Comparison of ENCODE assay signal across 10 mouse cellular contexts in the genomic region with DNA sequence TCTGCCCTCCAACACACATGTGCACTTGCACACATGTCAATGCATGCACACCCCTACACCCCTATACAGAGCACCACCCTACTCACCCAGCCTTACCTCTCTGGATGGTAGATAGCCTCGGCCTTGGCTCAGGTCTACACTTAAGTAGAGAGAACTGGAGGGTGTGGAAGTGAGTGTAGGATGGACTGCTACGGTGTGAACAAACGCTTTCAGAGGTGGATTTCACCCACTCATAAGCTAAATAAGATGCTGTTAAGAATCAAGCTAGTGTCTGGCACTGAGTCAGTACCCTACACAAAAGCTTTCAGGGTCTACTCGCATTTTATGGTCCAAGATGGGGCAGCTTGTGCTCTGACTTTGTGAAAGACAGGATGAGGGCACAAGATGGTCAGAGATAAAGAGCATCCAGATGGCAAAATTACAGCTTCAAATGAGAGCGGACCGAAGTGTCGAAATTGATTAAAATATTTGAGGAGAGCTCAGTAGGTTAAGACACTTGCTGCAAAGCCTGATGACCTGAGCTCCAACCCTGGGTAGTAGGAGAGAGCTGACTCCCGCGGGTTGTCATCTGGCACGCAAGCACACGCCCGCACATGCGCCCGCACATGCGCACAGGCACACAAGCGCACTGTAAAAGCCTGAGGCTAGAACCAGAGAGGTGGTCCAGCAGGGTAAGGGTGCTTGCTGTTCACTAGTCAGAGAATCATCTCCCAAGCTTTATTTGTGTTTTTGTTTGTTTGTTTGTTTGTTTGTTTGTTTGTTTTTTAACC. TPM values are rescaled to one million over a fixed set of nuclear protein-coding genes. Genes with fewer than 3 reads are reported as not detected.
DNase-seq lines count a peak whose midpoint lies in the region; ATAC-seq and TF ChIP-seq lines count a peak whose summit lies in the region.
"Had no signal": no experiment of that assay in that cellular context is flagged by ENCODE, and none has a peak within 500 bp of the region (broad histone marks: within the 10 kb centered on the region; RNA-seq: fewer than 3 reads in every experiment).

No protein-coding gene starts in this region.

- H3K36me3 ChIP-seq in kidney, adult 2 months (ENCODE audit: control insufficient read depth, insufficient read depth, low read length): no peaks in the 10 kb centered on the region
- H3K36me3 ChIP-seq in kidney, embryonic 16.5 days (ENCODE audit: insufficient read depth, low read length): no peaks in the 10 kb centered on the region
- no peaks in the 10 kb centered on the region for H3K36me3 ChIP-seq in hindbrain, embryonic 14.5 days (replicated peaks; ENCODE audit: control insufficient read depth, insufficient read depth)
- H3K36me3 ChIP-seq in liver, embryonic 12.5 days: no peaks in the 10 kb centered on the region
- no peaks in the 10 kb centered on the region for H3K36me3 ChIP-seq in forebrain, embryonic 10.5 days (replicated peaks)

- H3K27me3 ChIP-seq in kidney, adult 2 months (replicated peaks; ENCODE audit: control insufficient read depth, insufficient read depth, low read length): no peaks in the 10 kb centered on the region
- no peaks in the 10 kb centered on the region for H3K27me3 ChIP-seq in kidney, embryonic 16.5 days (ENCODE audit: insufficient read depth, low read length)
- H3K27me3 ChIP-seq in hindbrain, embryonic 14.5 days (ENCODE audit: control insufficient read depth, insufficient read depth, low read length): no peaks in the 10 kb centered on the region
- peaks cover 25% of the 10 kb centered on the region for H3K27me3 ChIP-seq in liver, embryonic 12.5 days (replicated peaks)
- no peaks in the 10 kb centered on the region for H3K27me3 ChIP-seq in forebrain, embryonic 10.5 days (ENCODE audit: poor library complexity, severe bottlenecking)

- TF ChIP-seq POLR2A in kidney, adult 2 months (IDR thresholded peaks at IDR 0.05; ENCODE audit: low read depth, low read length): no peak
- no peak for TF ChIP-seq POLR2A in bone marrow macrophage, adult 2 months (IDR thresholded peaks at IDR 0.05; ENCODE audit: borderline replicate concordance, low read depth, low read length)

- no peaks in the 10 kb centered on the region for H3K4me1 ChIP-seq in kidney, adult 2 months (ENCODE audit: control insufficient read depth, insufficient read depth, low read length)
- no peaks in the 10 kb centered on the region for H3K4me1 ChIP-seq in kidney, embryonic 16.5 days (ENCODE audit: insufficient read depth, low read length)
- 0 out of 2 replicates have a peak, but pooled peaks cover 3% of the 10 kb centered on the region for H3K4me1 ChIP-seq in bone marrow macrophage, adult 2 months (ENCODE audit: control insufficient read depth, insufficient read depth, low read length)
- H3K4me1 ChIP-seq in hindbrain, embryonic 14.5 days (replicated peaks; ENCODE audit: control insufficient read depth, insufficient read depth, low read length): no peaks in the 10 kb centered on the region
- H3K4me1 ChIP-seq in liver, embryonic 12.5 days: no peaks in the 10 kb centered on the region
- H3K4me1 ChIP-seq in forebrain, embryonic 10.5 days: no peaks in the 10 kb centered on the region

- 81% methylated on average over 16 of the region's 16 CpGs for WGBS in kidney, adult 2 months
- 76% methylated on average over 16 of the region's 16 CpGs for WGBS in kidney, embryonic 16.5 days
- WGBS in hindbrain, embryonic 14.5 days: 82% methylated on average over 16 of the region's 16 CpGs
- 66% methylated on average over 16 of the region's 16 CpGs for WGBS in liver, embryonic 12.5 days (ENCODE audit: insufficient replicate concordance)
- WGBS in forebrain, embryonic 10.5 days: 85% methylated on average over 16 of the region's 16 CpGs

- H3K4me3 ChIP-seq in kidney, adult 2 months (ENCODE audit: insufficient read depth, low read depth, low read length): no peak overlapping the region
- no peak overlapping the region for H3K4me3 ChIP-seq in kidney, embryonic 16.5 days (ENCODE audit: low read length)
- peak overlapping the region; percentile 22 for H3K4me3 ChIP-seq in bone marrow macrophage, adult 2 months (ENCODE audit: insufficient read depth, low read length)
- no peak overlapping the region for H3K4me3 ChIP-seq in hindbrain, embryonic 14.5 days (replicated peaks; ENCODE audit: low read length)
- H3K4me3 ChIP-seq in liver, embryonic 12.5 days: no peak overlapping the region; the same call in 1 of the 2 replicates
- no peak overlapping the region for H3K4me3 ChIP-seq in forebrain, embryonic 10.5 days

- no peak for ATAC-seq in kidney, embryonic 16.5 days (ENCODE audit: low FRiP score, low TSS enrichment)
- ATAC-seq in hindbrain, embryonic 14.5 days (ENCODE audit: low FRiP score): no peak
- ATAC-seq in liver, embryonic 12.5 days: no peak

- H3K27ac ChIP-seq in kidney, adult 2 months (ENCODE audit: insufficient read depth, low read depth, low read length): no peak overlapping the region
- no peak overlapping the region for H3K27ac ChIP-seq in kidney, embryonic 16.5 days (ENCODE audit: low read length)
- H3K27ac ChIP-seq in bone marrow macrophage, adult 2 months (ENCODE audit: insufficient read depth, low read depth, low read length): no peak overlapping the region
- no peak overlapping the region for H3K27ac ChIP-seq in hindbrain, embryonic 14.5 days
- no peak overlapping the region for H3K27ac ChIP-seq in liver, embryonic 12.5 days
- H3K27ac ChIP-seq in forebrain, embryonic 10.5 days: no peak overlapping the region

- TF ChIP-seq CTCF in kidney, adult 2 months (conservative IDR thresholded peaks at IDR 0.05; ENCODE audit: insufficient read depth, insufficient read length, low read depth, low read length): no peak
- TF ChIP-seq CTCF in bone marrow macrophage, adult 2 months (IDR thresholded peaks at IDR 0.05; ENCODE audit: low read depth, low read length): no peak

- peak; percentile 34 for DNase-seq in kidney, adult 2 months
- DNase-seq in ES-CJ7 (ENCODE audit: low read depth, low spot score): peak; percentile 74
- no peak for DNase-seq in hindbrain, embryonic 14.5 days (ENCODE audit: low spot score)
- no peak for DNase-seq in forebrain, embryonic 10.5 days (ENCODE audit: extremely low spot score, low spot score)
- no peak for DNase-seq in spleen, adult 12 weeks (ENCODE audit: low spot score)

- no peak overlapping the region for H3K4me2 ChIP-seq in kidney, embryonic 16.5 days (replicated peaks; ENCODE audit: low read depth, low read length)
- H3K4me2 ChIP-seq in hindbrain, embryonic 14.5 days (replicated peaks): 0 out of 2 replicates have a peak overlapping the region, but pooled peaks have one; percentile 19
- peak overlapping the region; percentile 23 for H3K4me2 ChIP-seq in liver, embryonic 12.5 days

- H3K9me3 ChIP-seq in kidney, embryonic 16.5 days (ENCODE audit: low read length): no peaks in the 10 kb centered on the region
- no peaks in the 10 kb centered on the region for H3K9me3 ChIP-seq in hindbrain, embryonic 14.5 days (ENCODE audit: control insufficient read depth, low read length)
- no peaks in the 10 kb centered on the region for H3K9me3 ChIP-seq in liver, embryonic 12.5 days (replicated peaks)
- H3K9me3 ChIP-seq in forebrain, embryonic 10.5 days: no peaks in the 10 kb centered on the region

- no peak overlapping the region for H3K9ac ChIP-seq in kidney, embryonic 16.5 days (replicated peaks; ENCODE audit: low read length)
- H3K9ac ChIP-seq in hindbrain, embryonic 14.5 days: no peak overlapping the region
- no peak overlapping the region for H3K9ac ChIP-seq in liver, embryonic 12.5 days

RNA-seq across cellular contexts. Expression of gene Tnfrsf9, which starts 23.1 kb away (rescaled TPM):
- polyA plus RNA-seq in kidney, adult 2 months (2012; rRNA removed): 0.14 and 0.86 TPM in 2 replicates
- polyA plus RNA-seq in kidney, embryonic 16.5 days (2015; fragmentation: Nextera tagmentation; extraction: Ambion mirVana): 0.26 and 0.40 TPM in 2 replicates
- not detected in 2 replicates for polyA plus RNA-seq in bone marrow macrophage, adult 2 months (2012; ENCODE audit: insufficient read depth, insufficient read length, missing spikeins)
- 0.20 and 0.25 TPM in 2 replicates for polyA plus RNA-seq in hindbrain, embryonic 14.5 days (2014; fragmentation: Nextera tagmentation; extraction: Ambion mirVana)
- polyA plus RNA-seq in liver, embryonic 12.5 days (2016; fragmentation: Nextera tagmentation; extraction: Ambion mirVana): 0.12 TPM in 1 of 2 replicates, not detected in the other
- polyA plus RNA-seq in forebrain, embryonic 10.5 days (2016; fragmentation: Nextera tagmentation; extraction: Ambion mirVana): 0.32 and 0.49 TPM in 2 replicates

RNA-seq across cellular contexts. Expression of gene Park7, which starts 23.2 kb away (rescaled TPM):
- polyA plus RNA-seq in kidney, adult 2 months (2012; rRNA removed): 314 and 444 TPM in 2 replicates
- polyA plus RNA-seq in kidney, embryonic 16.5 days (2015; fragmentation: Nextera tagmentation; extraction: Ambion mirVana): 404 and 421 TPM in 2 replicates
- polyA plus RNA-seq in bone marrow macrophage, adult 2 months (2012; ENCODE audit: insufficient read depth, insufficient read length, missing spikeins): 92.2 and 96.0 TPM in 2 replicates
- 383 and 392 TPM in 2 replicates for polyA plus RNA-seq in hindbrain, embryonic 14.5 days (2014; fragmentation: Nextera tagmentation; extraction: Ambion mirVana)
- polyA plus RNA-seq in liver, embryonic 12.5 days (2016; fragmentation: Nextera tagmentation; extraction: Ambion mirVana): 326 and 344 TPM in 2 replicates
- 497 and 502 TPM in 2 replicates for polyA plus RNA-seq in forebrain, embryonic 10.5 days (2016; fragmentation: Nextera tagmentation; extraction: Ambion mirVana)

RNA-seq across cellular contexts. Expression of gene Uts2, which starts 59.4 kb away (rescaled TPM):
- not detected in 2 replicates for polyA plus RNA-seq in kidney, adult 2 months (2012; rRNA removed)
- polyA plus RNA-seq in kidney, embryonic 16.5 days (2015; fragmentation: Nextera tagmentation; extraction: Ambion mirVana): not detected in 2 replicates
- polyA plus RNA-seq in bone marrow macrophage, adult 2 months (2012; ENCODE audit: insufficient read depth, insufficient read length, missing spikeins): not detected in 2 replicates
- 0.57 TPM in 1 of 2 replicates, not detected in the other for polyA plus RNA-seq in hindbrain, embryonic 14.5 days (2014; fragmentation: Nextera tagmentation; extraction: Ambion mirVana)
- not detected in 2 replicates for polyA plus RNA-seq in liver, embryonic 12.5 days (2016; fragmentation: Nextera tagmentation; extraction: Ambion mirVana)
- polyA plus RNA-seq in forebrain, embryonic 10.5 days (2016; fragmentation: Nextera tagmentation; extraction: Ambion mirVana): not detected in 2 replicates
- polyA plus RNA-seq: large intestine, adult 2 months; spleen, adult 2 months had no signal

Comparison
In these comparisons a context has a peak if more than half of its experiments do, and no peak if none do; other contexts are left out.
1. DNase-seq: peak in kidney, adult 2 months (single experiment) and ES-CJ7 (single experiment); none in hindbrain, embryonic 14.5 days (single experiment), forebrain, embryonic 10.5 days (single experiment) and spleen, adult 12 weeks (single experiment).